ENCODE assay signal across 21 mouse cellular contexts in genomic region chr14:78119449-78120200, GRCm38 (mm10). TPM values are rescaled to one million over a fixed set of nuclear protein-coding genes. Genes with fewer than 3 reads are reported as not detected.
A peak's percentile ranks its signal among the peaks of the same experiment; 100 is the strongest.
DNase-seq lines count a peak whose midpoint lies in the region; ATAC-seq and TF ChIP-seq lines count a peak whose summit lies in the region.
"Had no signal": no experiment of that assay in that cellular context is flagged by ENCODE, and none has a peak within 500 bp of the region (broad histone marks: within the 10 kb centered on the region; RNA-seq: fewer than 3 reads in every experiment).

No protein-coding gene starts in this region.

- H3K4me1 ChIP-seq in E14TG2a.4 (replicated peaks; ENCODE audit: low read depth, low read length), result peaks cover 28% of the 10 kb centered on the region
- no peaks in the 10 kb centered on the region for H3K4me1 ChIP-seq in liver, embryonic 11.5 days (replicated peaks; ENCODE audit: control insufficient read depth, insufficient read depth, low read length)
- H3K4me1 ChIP-seq: embryonic facial prominence, embryonic 15.5 days had no signal

- DNase-seq in heart, adult 11 months, result peak; percentile 14
- DNase-seq in heart, postnatal 14 days, result no peak
- DNase-seq in kidney, postnatal 4 days, result peak; percentile 8 to 14
- DNase-seq in kidney, postnatal 25 days, result no peak
- DNase-seq in adrenal gland, adult 8-10 months, result peak; percentile 64
- DNase-seq in cerebellum, adult 8-10 months, result no peak
- DNase-seq in liver, embryonic 11.5 days (ENCODE audit: low spot score), result no peak
- DNase-seq: cerebellum, adult 2 months; gastrocnemius, postnatal 36 days; heart, postnatal 10 days; kidney, adult 2 months; lung, embryonic 14.5 days; thymus, adult 18-20 months had no signal

- no peak for ATAC-seq in liver, embryonic 11.5 days (replicated peaks; ENCODE audit: low FRiP score)
- ATAC-seq: hindbrain, embryonic 16.5 days; midbrain, embryonic 13.5 days had no signal

- H3K27ac ChIP-seq in liver, embryonic 11.5 days (ENCODE audit: low read depth, low read length), result no peak overlapping the region
- H3K27ac ChIP-seq: embryonic facial prominence, embryonic 15.5 days; macrophage; midbrain, embryonic 13.5 days had no signal

- no peak overlapping the region for H3K4me2 ChIP-seq in liver, embryonic 11.5 days
- H3K4me2 ChIP-seq: embryonic facial prominence, embryonic 15.5 days; lung, embryonic 14.5 days; midbrain, embryonic 13.5 days had no signal

- H3K27me3 ChIP-seq in E14TG2a.4 (ENCODE audit: insufficient read depth, low read length), result peaks cover 7% of the 10 kb centered on the region; the same call in 1 of the 2 replicates
- H3K27me3 ChIP-seq in liver, embryonic 11.5 days (replicated peaks; ENCODE audit: control insufficient read depth, insufficient read depth, low read length), result no peaks in the 10 kb centered on the region
- H3K27me3 ChIP-seq: embryonic facial prominence, embryonic 15.5 days; midbrain, embryonic 13.5 days had no signal

- no peak overlapping the region for H3K9ac ChIP-seq in liver, embryonic 11.5 days (ENCODE audit: low read depth, low read length)
- H3K9ac ChIP-seq: embryonic facial prominence, embryonic 15.5 days; lung, embryonic 14.5 days; midbrain, embryonic 13.5 days had no signal

- H3K36me3 ChIP-seq in E14TG2a.4 (ENCODE audit: insufficient read depth, low read length), result no peaks in the 10 kb centered on the region
- no peaks in the 10 kb centered on the region for H3K36me3 ChIP-seq in liver, embryonic 11.5 days (ENCODE audit: control insufficient read depth, insufficient read depth, low read length)
- H3K36me3 ChIP-seq: embryonic facial prominence, embryonic 15.5 days; midbrain, embryonic 13.5 days had no signal

- 57% methylated on average over 10 of the region's 10 CpGs for whole genome bisulfite sequencing in liver, embryonic 11.5 days

- intact Hi-C loops in heart, postnatal 14 days (cut with DNase I), result no loop called here

- H3K9me3 ChIP-seq in E14TG2a.4 (ENCODE audit: low read length), result peaks cover 28% of the 10 kb centered on the region
- no peaks in the 10 kb centered on the region for H3K9me3 ChIP-seq in liver, embryonic 11.5 days (ENCODE audit: control insufficient read depth, low read length)
- H3K9me3 ChIP-seq: embryonic facial prominence, embryonic 15.5 days had no signal

- TF ChIP-seq CTCF in E14TG2a.4 (conservative IDR thresholded peaks at IDR 0.05; ENCODE audit: low read length), result no peak

- peak overlapping the region; percentile 50 for H3K4me3 ChIP-seq in E14TG2a.4 (replicated peaks; ENCODE audit: low read length)
- no peak overlapping the region for H3K4me3 ChIP-seq in liver, embryonic 11.5 days (ENCODE audit: low read depth, low read length)
- H3K4me3 ChIP-seq: embryonic facial prominence, embryonic 15.5 days; midbrain, embryonic 13.5 days had no signal

RNA-seq across cellular contexts. Expression of gene Fam216b, which starts 30.8 kb away (rescaled TPM):
- total RNA-seq in heart, postnatal 14 days (2021), result under 1 TPM in 1 of 2 experiments, not detected in 1; 0.67 TPM
- not detected for total RNA-seq in adrenal gland, adult 8-10 months (2022)
- polyA plus RNA-seq in liver, embryonic 11.5 days (2014; fragmentation: Nextera tagmentation; extraction: Ambion mirVana), result not detected in 2 replicates
- total RNA-seq: gastrocnemius, postnatal 36 days; liver, adult 2 months; MEL had no signal
- polyA plus RNA-seq: C2C12; kidney, adult 2 months; liver, adult 2 months; lung, embryonic 14.5 days; macrophage; midbrain, embryonic 13.5 days had no signal

Comparison
In these comparisons a context has a peak if more than half of its experiments do, and no peak if none do; other contexts are left out.
1. DNase-seq: peak in heart, adult 11 months (single experiment), kidney, postnatal 4 days (2 of 2) and adrenal gland, adult 8-10 months (single experiment); none in heart, postnatal 14 days (0 of 2), kidney, postnatal 25 days (0 of 2), cerebellum, adult 8-10 months (single experiment) and liver, embryonic 11.5 days (single experiment).